Mouse (Mus musculus) brown adipose tissue, adult 24 weeks (tissue): ENCODE results near the gene Ascl4. TPM values are rescaled to one million over a fixed set of nuclear protein-coding genes. Genes with fewer than 3 reads are reported as not detected.

Source experiments
- polyA plus RNA-seq: library from polyadenylated mRNA; stranded (reverse); fragments of >200 nt; gene quantifications from 2 replicates; pipeline ENCODE4 v1.2.4, GENCODE M21; 2012; ENCODE audit not compliant: missing spikeins, insufficient read depth, insufficient read length

The Ascl4 gene
- polyA plus RNA-seq, 1 experiment, result not detected

Other genes with a start within 250 kb of the Ascl4 start
- gene Pwp1, start 98.2 kb upstream of the Ascl4 start, polyA plus RNA-seq, result 9.5 and 12.7 TPM in 2 replicates
- gene Prdm4, start 10.5 kb upstream of the Ascl4 start, polyA plus RNA-seq, result 4.3 and 6.4 TPM in 2 replicates
- 62.7 and 68.6 TPM in 2 replicates for gene Rtcb, start 30.1 kb downstream of the Ascl4 start, polyA plus RNA-seq
- not detected in 2 replicates for gene Bpifc, start 84.2 kb downstream of the Ascl4 start, polyA plus RNA-seq
- 9.7 and 10.3 TPM in 2 replicates for gene Fbxo7, start 94.3 kb downstream of the Ascl4 start, polyA plus RNA-seq